Mouse (Mus musculus): ENCODE data around the gene Pold4. TPM values are rescaled to one million over a fixed set of nuclear protein-coding genes. Genes with fewer than 3 reads are reported as not detected.

Gene Pold4
- total and polyA plus RNA-seq, 3 experiments: 36.8 to 76.4 (median 53.4) TPM

GRCm38 (mm10) chr19:4197180-4197579 is 34.5 kb upstream of the Pold4 start:
- no peaks in the 10 kb centered on the region for H3K27me3 ChIP-seq (replicated peaks)
- no peak overlapping the region for H3K9ac ChIP-seq (ENCODE audit: insufficient read depth, low read depth)
- dilution Hi-C loops (cut with MboI; ENCODE audit: extremely low pct_ligation_motif_present, extremely low pct_unique_long_range_greater_than_20kb, low sequenced_read_pairs) (no loop called here), in situ Hi-C loops (cut with MboI; ENCODE audit: low pct_ligation_motif_present, low pct_unique_long_range_greater_than_20kb, low sequenced_read_pairs) (no loop called here)
- H3K27ac ChIP-seq (ENCODE audit: insufficient read depth, low read depth): no peak overlapping the region
- no peak for DNase-seq (ENCODE audit: extremely low read depth)
- H3K4me3 ChIP-seq (replicated peaks in 1 of 3; ENCODE audit: low read depth in 2 of 3, low read length in 2 of 3, poor library complexity in 1 of 3): no peak overlapping the region
- no peak for TF ChIP-seq MXI1 (IDR thresholded peaks at IDR 0.05; ENCODE audit: low read depth, low read length)
- TF ChIP-seq USF2 (conservative IDR thresholded peaks at IDR 0.05; ENCODE audit: low read depth, low read length): no peak
- peak; percentile 65; the same call in 1 of the 2 replicates for TF ChIP-seq MAFK (IDR thresholded peaks at IDR 0.05; ENCODE audit: insufficient replicate concordance, low read length)
- no peaks in the 10 kb centered on the region for H3K9me3 ChIP-seq (replicated peaks; ENCODE audit: low read length)
- no peak overlapping the region for H3K4me2 ChIP-seq (ENCODE audit: insufficient read depth, low read depth, poor library complexity, severe bottlenecking)
- peaks cover 15 to 74% of the 10 kb centered on the region in 2 experiments for H3K4me1 ChIP-seq (ENCODE audit: control insufficient read depth in 1 of 2, insufficient read depth in 2 of 2)
- peaks cover 37% of the 10 kb centered on the region for H3K79me2 ChIP-seq (replicated peaks; ENCODE audit: control insufficient read depth, extremely low read depth, insufficient read depth, poor library complexity, severe bottlenecking)
- H3K36me3 ChIP-seq (replicated peaks in 1 of 2; ENCODE audit: control insufficient read depth in 1 of 2, insufficient read depth in 1 of 2, low read length in 1 of 2): peaks cover 56 to 76% of the 10 kb centered on the region in 2 experiments

- Histone ChIP-seq H3K36me3 (replicated peaks in 1 of 2; ENCODE audit: control insufficient read depth in 1 of 2, insufficient read depth in 1 of 2, low read length in 1 of 2) (peaks cover 26 to 42% of the 10 kb centered on the region in 2 experiments), H3K9me3 (replicated peaks; ENCODE audit: low read length) (no peaks in the 10 kb centered on the region), H3K4me1 (ENCODE audit: control insufficient read depth in 1 of 2, insufficient read depth in 2 of 2) (peaks cover 15 to 59% of the 10 kb centered on the region in 2 experiments), H3K9ac (ENCODE audit: insufficient read depth, low read depth) (peak within 1 kb of the TSS; percentile 70), H3K4me2 (ENCODE audit: insufficient read depth, low read depth, poor library complexity, severe bottlenecking) (peak within 1 kb of the TSS; percentile 44), H3K4me3 (replicated peaks in 1 of 3; ENCODE audit: low read depth in 2 of 3, low read length in 2 of 3, poor library complexity in 1 of 3) (peak within 1 kb of the TSS; percentile 67 to 82 (median 76)), H3K27me3 (replicated peaks) (peaks cover 5% of the 10 kb centered on the region), H3K79me2 (replicated peaks; ENCODE audit: control insufficient read depth, extremely low read depth, insufficient read depth, poor library complexity, severe bottlenecking) (peaks cover 12% of the 10 kb centered on the region; the same call in 1 of the 2 replicates), H3K27ac (ENCODE audit: insufficient read depth, low read depth) (peak within 1 kb of the TSS; percentile 48)
- DNase-seq (ENCODE audit: extremely low read depth): peak; percentile 99
- in situ Hi-C loops (cut with MboI; ENCODE audit: low pct_ligation_motif_present, low pct_unique_long_range_greater_than_20kb, low sequenced_read_pairs): loop anchor here (5.0 kb wide), 2 partner anchors 36 to 74 kb away; partner anchors contain the start of gene Aip
- dilution Hi-C loops (cut with MboI; ENCODE audit: extremely low pct_ligation_motif_present, extremely low pct_unique_long_range_greater_than_20kb, low sequenced_read_pairs): no loop called here
- TF ChIP-seq JUND (conservative IDR thresholded peaks at IDR 0.05; ENCODE audit: low read depth, low read length): no peak
- TF ChIP-seq POLR2A (IDR thresholded peaks at IDR 0.05; ENCODE audit: low read depth, low read length): peak; percentile 92
- no peak for TF ChIP-seq MAFK (IDR thresholded peaks at IDR 0.05; ENCODE audit: insufficient replicate concordance, low read length)
- peak; percentile 87 for TF ChIP-seq MYC (IDR thresholded peaks at IDR 0.05; ENCODE audit: low read depth, low read length)
- TF ChIP-seq POLR2AphosphoS2 (IDR thresholded peaks at IDR 0.05; ENCODE audit: low read depth, low read length): no peak; the same call in 1 of the 2 replicates
- peak; percentile 82 for TF ChIP-seq NELFE (IDR thresholded peaks at IDR 0.05; ENCODE audit: low read depth, low read length)
- 0 out of 2 replicates have a peak, but pooled peaks have one; percentile 46 for TF ChIP-seq KAT2A (IDR thresholded peaks at IDR 0.05; ENCODE audit: insufficient replicate concordance, low read length)
- TF ChIP-seq HCFC1 (IDR thresholded peaks at IDR 0.05; ENCODE audit: low read depth, low read length): peak; percentile 71
- TF ChIP-seq NRF1 (IDR thresholded peaks at IDR 0.05; ENCODE audit: low read depth, low read length): peak; percentile 46; the same call in 1 of the 2 replicates
- TF ChIP-seq JUN (IDR thresholded peaks at IDR 0.05; ENCODE audit: insufficient read depth, low read depth, low read length): no peak
- no peak for TF ChIP-seq GABPA (IDR thresholded peaks at IDR 0.05; ENCODE audit: insufficient replicate concordance, low read depth, low read length)
- TF ChIP-seq ELF1 (IDR thresholded peaks at IDR 0.05; ENCODE audit: low read depth, low read length): peak; percentile 83
- peak; percentile 91 for TF ChIP-seq MXI1 (IDR thresholded peaks at IDR 0.05; ENCODE audit: low read depth, low read length)
- TF ChIP-seq BHLHE40 (IDR thresholded peaks at IDR 0.05; ENCODE audit: low read depth, low read length): peak; percentile 99
- peak; percentile 79 for TF ChIP-seq TCF12 (IDR thresholded peaks at IDR 0.05; ENCODE audit: low read depth, low read length)
- TF ChIP-seq USF1 (IDR thresholded peaks at IDR 0.05; ENCODE audit: low read depth, low read length): peak; percentile 98
- peak; percentile 100 for TF ChIP-seq USF2 (conservative IDR thresholded peaks at IDR 0.05; ENCODE audit: low read depth, low read length)
- peak; percentile 86; the same call in 1 of the 2 replicates for TF ChIP-seq E2F4 (IDR thresholded peaks at IDR 0.05; ENCODE audit: insufficient replicate concordance, low read depth, low read length)
- TF ChIP-seq ZNF384 (IDR thresholded peaks at IDR 0.05; ENCODE audit: low read depth, low read length): no peak
- no peak for TF ChIP-seq CTCF (conservative IDR thresholded peaks at IDR 0.05 in 1 of 2, IDR thresholded peaks at IDR 0.05 in 1 of 2; ENCODE audit: low read depth in 2 of 2, low read length in 2 of 2)
- 0 out of 2 replicates have a peak, but pooled peaks have one; percentile 23 for TF ChIP-seq CHD2 (IDR thresholded peaks at IDR 0.05; ENCODE audit: low read length)
- no peak for TF ChIP-seq ZC3H11A (IDR thresholded peaks at IDR 0.05; ENCODE audit: low read depth, low read length)
- TF ChIP-seq PAX5 (IDR thresholded peaks at IDR 0.05; ENCODE audit: low read length): no peak
- peak; percentile 94 for TF ChIP-seq SIN3A (IDR thresholded peaks at IDR 0.05; ENCODE audit: low read length)
- TF ChIP-seq ZKSCAN1 (IDR thresholded peaks at IDR 0.05; ENCODE audit: borderline replicate concordance, low read depth, low read length): no peak
- TF ChIP-seq CHD1 (IDR thresholded peaks at IDR 0.05; ENCODE audit: low read depth, low read length): no peak
- peak; percentile 70 for TF ChIP-seq IRF4 (IDR thresholded peaks at IDR 0.05; ENCODE audit: low read depth, low read length)
- peak; percentile 84 for TF ChIP-seq TBP (conservative IDR thresholded peaks at IDR 0.05; ENCODE audit: low read depth, low read length)
- peak; percentile 99 for TF ChIP-seq MAX (IDR thresholded peaks at IDR 0.05; ENCODE audit: low read length)
- peak; percentile 80 for TF ChIP-seq ZMIZ1 (IDR thresholded peaks at IDR 0.05; ENCODE audit: low read depth, low read length)
- 0 out of 2 replicates have a peak, but pooled peaks have one; percentile 64 for TF ChIP-seq RCOR1 (conservative IDR thresholded peaks at IDR 0.05; ENCODE audit: low read depth, low read length)
Measured at GRCm38 (mm10) chr19:4201291-4201909, 30.3 kb upstream of the Pold4 start, which contains the start of gene Rad9a. Gene Rad9a, minus strand, starts transcription at chr19:4201662.

Data from CH12.LX (cell line).